Mouse (Mus musculus) ES-E14 (cell line): Measurements from ENCODE around the gene Anks1b.

ENCODE experiments used
- CHD2 ChIP-seq: IDR thresholded peaks from 2 replicates; pipeline ENCODE4 v1.6.1; 2014; ENCODE audit warnings: mild to moderate bottlenecking, low read depth, low read length, inconsistent platforms
- HCFC1 ChIP-seq: IDR thresholded peaks from 2 replicates; pipeline ENCODE4 v1.6.1; 2012; ENCODE audit warnings: low read length, inconsistent platforms, borderline replicate concordance; ENCODE audit not compliant: insufficient read depth
- MAFK ChIP-seq: IDR thresholded peaks from 2 replicates; pipeline ENCODE4 v1.6.1; 2014; ENCODE audit warnings: mild to moderate bottlenecking, low read depth, low read length, inconsistent platforms; ENCODE audit not compliant: insufficient read depth
- ZC3H11A ChIP-seq: IDR thresholded peaks from 2 replicates; pipeline ENCODE4 v1.6.1; 2012; ENCODE audit warnings: low read depth, mild to moderate bottlenecking, inconsistent platforms, low read length, borderline replicate concordance

DNA sequence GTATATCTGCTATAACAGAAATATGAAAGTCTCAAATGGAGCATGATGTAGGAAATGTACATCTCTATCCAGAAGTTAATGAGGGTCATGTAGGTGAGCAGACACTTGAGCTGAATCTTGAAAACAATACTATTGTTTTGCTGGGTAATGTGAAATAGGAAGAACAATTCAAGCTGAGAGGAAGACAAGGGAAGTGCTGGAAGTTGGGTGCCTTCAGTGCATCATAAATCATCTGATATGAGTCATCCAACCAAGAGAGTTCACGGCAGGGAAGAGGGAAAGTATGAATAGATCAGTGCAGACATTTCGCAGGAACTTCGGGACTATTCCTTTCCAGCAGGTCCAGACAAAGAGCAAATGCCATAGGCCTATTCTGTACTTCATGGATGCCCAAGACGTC, 567.7 kb downstream of the Anks1b start:
- TF ChIP-seq HCFC1 (no peak), ZC3H11A (no peak), CHD2 (no peak), MAFK (no peak)
